Mouse (Mus musculus) stomach, embryonic 14.5 days (tissue): Measurements from ENCODE around the gene Lcp1. TPM values are rescaled to one million over a fixed set of nuclear protein-coding genes. Genes with fewer than 3 reads are reported as not detected.

ENCODE experiments used
- ATAC-seq: fragments of 200-750 bp; cut with Nextera tagmentation; 2 replicates; pipeline ENCODE4 v1.8.0; 2017; ENCODE audit warnings: low read depth, moderate TSS enrichment; ENCODE audit not compliant: insufficient number of reproducible peaks, insufficient read depth, low FRiP score
- H3K27ac ChIP-seq: fragments of 300-500 bp; sonication (generic); 2 replicates; pipeline ENCODE4 v1.5.1; 2014; ENCODE audit warnings: mild to moderate bottlenecking, low read length, moderate library complexity, mixed read lengths
- H3K27me3 ChIP-seq: fragments of 300-500 bp; sonication (generic); 2 replicates; pipeline ENCODE4 v1.6.1; 2014; ENCODE audit warnings: low read length, control low read depth, mixed read lengths; ENCODE audit not compliant: control insufficient read depth, insufficient read depth
- H3K36me3 ChIP-seq: fragments of 300-500 bp; sonication (generic); 2 replicates; pipeline ENCODE4 v1.6.1; 2014; ENCODE audit warnings: mild to moderate bottlenecking, control low read depth, low read length, moderate library complexity, mixed read lengths; ENCODE audit not compliant: control insufficient read depth, insufficient read depth
- H3K4me1 ChIP-seq: fragments of 300-500 bp; sonication (generic); 2 replicates; pipeline ENCODE4 v1.6.1; 2014; ENCODE audit warnings: low read length, control low read depth, mixed read lengths; ENCODE audit not compliant: control insufficient read depth, insufficient read depth
- H3K4me2 ChIP-seq: fragments of 300-500 bp; sonication (generic); replicated peaks from 2 replicates; pipeline ENCODE4 v1.6.1; 2014; ENCODE audit warnings: low read depth, low read length, control low read depth
- H3K4me3 ChIP-seq: fragments of 300-500 bp; sonication (generic); 2 replicates; pipeline ENCODE4 v1.5.1; 2014; ENCODE audit warnings: low read depth, low read length, control low read depth
- H3K9ac ChIP-seq: fragments of 300-500 bp; sonication (generic); replicated peaks from 2 replicates; pipeline ENCODE4 v1.6.1; 2014; ENCODE audit warnings: low read depth, mild to moderate bottlenecking, control low read depth, low read length, moderate library complexity, mixed read lengths
- H3K9me3 ChIP-seq: fragments of 300-500 bp; sonication (generic); 2 replicates; pipeline ENCODE4 v1.6.1; 2016; ENCODE audit warnings: low read depth, low read length, control low read depth; ENCODE audit not compliant: control insufficient read depth
- WGBS: fragments of 180-500 bp; shearing (Covaris S2); extraction: QIAGEN DNeasy Blood & Tissue Kit; methylation state at CpG from one replicate; pipeline ENCODE4 v1.1.7; 2014; 5-methylcytosine and 5-hydroxymethylcytosine counted together
- polyA plus RNA-seq: library from polyadenylated mRNA; unstranded; fragments of >200 nt; fragmentation: Nextera tagmentation; extraction: Ambion mirVana; gene quantifications from 2 replicates; pipeline ENCODE4 v1.2.1, GENCODE M21; 2014

Lcp1 gene
- polyA plus RNA-seq, 1 experiment from 2014 or later, result 47.0 TPM

- no peak for ATAC-seq
- 89% methylated on average over 8 of the region's 8 CpGs for WGBS
- Histone ChIP-seq H3K4me2 (no peak overlapping the region), H3K9me3 (no peaks in the 10 kb centered on the region), H3K4me3 (no peak overlapping the region), H3K27me3 (no peaks in the 10 kb centered on the region), H3K4me1 (no peaks in the 10 kb centered on the region), H3K27ac (no peak overlapping the region), H3K9ac (no peak overlapping the region), H3K36me3 (no peaks in the 10 kb centered on the region)
Measured at GRCm38 (mm10) chr14:75186858-75187415, 56.0 kb downstream of the Lcp1 start.

GRCm38 (mm10) chr14:75188521-75188920 lies 57.6 kb downstream of the Lcp1 start:
- H3K9ac ChIP-seq, result no peak overlapping the region
- no peak overlapping the region for H3K27ac ChIP-seq
- H3K4me2 ChIP-seq, result no peak overlapping the region
- 75% methylated on average over 6 of the region's 6 CpGs for WGBS
- no peak overlapping the region for H3K4me3 ChIP-seq
- no peaks in the 10 kb centered on the region for H3K4me1 ChIP-seq
- H3K27me3 ChIP-seq, result no peaks in the 10 kb centered on the region
- no peaks in the 10 kb centered on the region for H3K9me3 ChIP-seq
- no peaks in the 10 kb centered on the region for H3K36me3 ChIP-seq
- no peak for ATAC-seq

- Histone ChIP-seq H3K36me3 (no peaks in the 10 kb centered on the region), H3K4me2 (no peak overlapping the region), H3K9ac (no peak overlapping the region), H3K4me1 (no peaks in the 10 kb centered on the region), H3K27me3 (no peaks in the 10 kb centered on the region), H3K9me3 (no peaks in the 10 kb centered on the region), H3K4me3 (no peak overlapping the region), H3K27ac (no peak overlapping the region)
- ATAC-seq, result no peak
- 88% methylated on average over 4 of the region's 4 CpGs for WGBS
Measured at GRCm38 (mm10) chr14:75189031-75189430, 58.1 kb downstream of the Lcp1 start.

GRCm38 (mm10) chr14:75190683-75191082 lies 59.8 kb downstream of the Lcp1 start:
- Histone ChIP-seq H3K36me3 (no peaks in the 10 kb centered on the region), H3K9me3 (no peaks in the 10 kb centered on the region), H3K4me3 (no peak overlapping the region), H3K4me1 (no peaks in the 10 kb centered on the region), H3K4me2 (no peak overlapping the region), H3K9ac (no peak overlapping the region), H3K27ac (no peak overlapping the region), H3K27me3 (no peaks in the 10 kb centered on the region)
- 82% methylated on average over 4 of the region's 4 CpGs for WGBS
- no peak for ATAC-seq

GRCm38 (mm10) chr14:75192427-75192826 lies 61.5 kb downstream of the Lcp1 start:
- Histone ChIP-seq H3K4me3 (no peak overlapping the region), H3K4me2 (no peak overlapping the region), H3K27me3 (no peaks in the 10 kb centered on the region), H3K27ac (no peak overlapping the region), H3K9me3 (no peaks in the 10 kb centered on the region), H3K36me3 (no peaks in the 10 kb centered on the region), H3K9ac (no peak overlapping the region), H3K4me1 (no peaks in the 10 kb centered on the region)
- ATAC-seq, result no peak
- 85% methylated on average over 10 of the region's 10 CpGs for WGBS

GRCm38 (mm10) chr14:75192858-75193257 lies 62.0 kb downstream of the Lcp1 start:
- H3K9me3 ChIP-seq, result no peaks in the 10 kb centered on the region
- ATAC-seq, result no peak
- no peaks in the 10 kb centered on the region for H3K4me1 ChIP-seq
- H3K36me3 ChIP-seq, result no peaks in the 10 kb centered on the region
- H3K4me2 ChIP-seq, result no peak overlapping the region
- H3K4me3 ChIP-seq, result no peak overlapping the region
- H3K27me3 ChIP-seq, result no peaks in the 10 kb centered on the region
- no peak overlapping the region for H3K27ac ChIP-seq
- no peak overlapping the region for H3K9ac ChIP-seq
- 69% methylated on average over 10 of the region's 10 CpGs for WGBS

GRCm38 (mm10) chr14:75195530-75195929 lies 64.6 kb downstream of the Lcp1 start:
- no peak for ATAC-seq
- no peaks in the 10 kb centered on the region for H3K36me3 ChIP-seq
- H3K9me3 ChIP-seq, result no peaks in the 10 kb centered on the region
- H3K4me1 ChIP-seq, result no peaks in the 10 kb centered on the region
- H3K27ac ChIP-seq, result no peak overlapping the region
- 91% methylated on average over 5 of the region's 5 CpGs for WGBS
- no peak overlapping the region for H3K4me2 ChIP-seq
- no peak overlapping the region for H3K4me3 ChIP-seq
- H3K27me3 ChIP-seq, result no peaks in the 10 kb centered on the region
- no peak overlapping the region for H3K9ac ChIP-seq

- Histone ChIP-seq H3K4me3 (no peak overlapping the region), H3K9me3 (no peaks in the 10 kb centered on the region; the same call in 1 of the 2 replicates), H3K27ac (no peak overlapping the region), H3K4me1 (no peaks in the 10 kb centered on the region), H3K27me3 (no peaks in the 10 kb centered on the region), H3K4me2 (no peak overlapping the region), H3K36me3 (no peaks in the 10 kb centered on the region), H3K9ac (no peak overlapping the region)
- ATAC-seq, result no peak
- 36% methylated on average over 5 of the region's 5 CpGs for WGBS
Measured at GRCm38 (mm10) chr14:75197027-75197426, 66.1 kb downstream of the Lcp1 start.

- WGBS, result 28% methylated on average over 7 of the region's 7 CpGs
- ATAC-seq, result peak; percentile 87
Measured at GRCm38 (mm10) chr14:75197660-75198059, 66.8 kb downstream of the Lcp1 start.

More at GRCm38 (mm10) chr14:75197660-75198059, 66.8 kb downstream of the Lcp1 start:
- H3K4me2 ChIP-seq, result no peak overlapping the region
- no peaks in the 10 kb centered on the region for H3K4me1 ChIP-seq
- H3K4me3 ChIP-seq, result no peak overlapping the region
- no peak overlapping the region; the same call in 1 of the 2 replicates for H3K27ac ChIP-seq
- H3K9ac ChIP-seq, result no peak overlapping the region
- no peaks in the 10 kb centered on the region for H3K36me3 ChIP-seq
- no peaks in the 10 kb centered on the region for H3K27me3 ChIP-seq
- no peaks in the 10 kb centered on the region; the same call in 1 of the 2 replicates for H3K9me3 ChIP-seq
